Mouse (Mus musculus): Measurements from ENCODE around the gene Gm9803. TPM values are rescaled to one million over a fixed set of nuclear protein-coding genes. Genes with fewer than 3 reads are reported as not detected.

Gm9803 gene
- total RNA-seq, 2 experiments from 2014 or later, result 7.5 to 12.2 TPM

Other genes with a start within 250 kb of the Gm9803 start
- gene Bend3, start 45.3 kb upstream of the Gm9803 start, total RNA-seq (2015), result 9.4 and 10.6 TPM in 2 replicates
- 4.6 and 5.5 TPM in 2 replicates for gene Bend3, start 45.3 kb upstream of the Gm9803 start, total RNA-seq (2017)
- gene 1700021F05Rik, start 16.9 kb downstream of the Gm9803 start, total RNA-seq (2015), result 27.1 and 27.4 TPM in 2 replicates
- gene 1700021F05Rik, start 16.9 kb downstream of the Gm9803 start, total RNA-seq (2017), result 69.9 and 111 TPM in 2 replicates
- 540 and 612 TPM in 2 replicates for gene Cd24a, start 54.2 kb downstream of the Gm9803 start, total RNA-seq (2015)
- 427 and 442 TPM in 2 replicates for gene Cd24a, start 54.2 kb downstream of the Gm9803 start, total RNA-seq (2017)

Data from megakaryocyte progenitor cell, adult 5-6 weeks (primary cell).